Mouse (Mus musculus): Measurements from ENCODE around the gene Tmem184b. TPM values are rescaled to one million over a fixed set of nuclear protein-coding genes. Genes with fewer than 3 reads are reported as not detected.

Gene Tmem184b
- 43.1 and 46.5 TPM in 2 replicates for polyA plus RNA-seq (2015; fragmentation: Nextera tagmentation; extraction: Ambion mirVana)

DNA sequence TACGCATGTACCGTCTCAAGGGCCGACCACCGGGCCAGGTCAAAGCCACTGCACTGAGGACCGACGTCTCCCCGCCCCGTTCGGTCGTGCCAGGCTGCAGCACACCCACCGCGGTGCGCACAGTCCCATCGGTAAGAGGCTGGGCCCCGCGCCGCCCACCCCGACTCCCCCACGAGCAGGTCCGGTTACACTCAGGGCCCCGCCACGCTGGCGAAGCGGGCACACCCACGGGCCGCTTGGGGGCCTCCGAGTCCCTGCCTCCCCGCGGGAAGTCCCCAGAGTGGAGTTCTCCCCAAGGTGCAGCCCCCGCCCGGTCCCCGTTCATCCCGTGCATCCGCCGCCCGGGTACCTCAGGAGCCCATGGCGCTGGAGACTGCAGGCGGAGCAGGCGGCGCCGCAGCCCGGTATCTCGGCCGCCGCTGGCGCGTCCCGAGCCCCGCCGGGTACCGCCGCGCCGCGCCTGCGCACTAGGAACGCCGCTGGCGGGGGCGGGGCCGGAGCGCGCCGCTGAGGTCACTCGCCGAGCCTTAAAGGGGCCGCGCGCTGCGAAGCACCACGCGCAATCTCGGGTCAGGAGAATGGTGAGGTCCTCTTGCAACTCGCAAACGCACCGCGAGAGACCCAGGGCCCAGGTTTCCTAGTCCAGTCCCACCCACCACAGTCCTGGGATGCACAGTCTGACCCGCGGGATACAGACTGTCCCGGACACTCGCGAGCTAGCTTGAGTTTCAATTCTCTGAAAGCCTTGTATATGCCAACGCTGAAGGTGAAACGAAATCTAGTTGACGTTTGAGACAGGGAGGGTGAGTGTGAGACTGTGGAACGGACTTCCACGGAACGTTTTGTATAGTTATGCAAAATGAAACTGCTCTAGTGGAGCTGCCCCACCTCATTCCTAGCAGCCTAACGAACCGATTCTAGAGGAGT lies at the start of gene Tmem184b:
Gene Tmem184b (minus strand): TSS at position 734 of the 927 bp plus-strand sequence.

GRCm38 (mm10) chr15:79346051-79346793 lies 57.1 kb downstream of the Tmem184b start, which contains the start of gene Maff:
TSS of gene Maff (plus strand) at chr15:79346621.

DNA sequence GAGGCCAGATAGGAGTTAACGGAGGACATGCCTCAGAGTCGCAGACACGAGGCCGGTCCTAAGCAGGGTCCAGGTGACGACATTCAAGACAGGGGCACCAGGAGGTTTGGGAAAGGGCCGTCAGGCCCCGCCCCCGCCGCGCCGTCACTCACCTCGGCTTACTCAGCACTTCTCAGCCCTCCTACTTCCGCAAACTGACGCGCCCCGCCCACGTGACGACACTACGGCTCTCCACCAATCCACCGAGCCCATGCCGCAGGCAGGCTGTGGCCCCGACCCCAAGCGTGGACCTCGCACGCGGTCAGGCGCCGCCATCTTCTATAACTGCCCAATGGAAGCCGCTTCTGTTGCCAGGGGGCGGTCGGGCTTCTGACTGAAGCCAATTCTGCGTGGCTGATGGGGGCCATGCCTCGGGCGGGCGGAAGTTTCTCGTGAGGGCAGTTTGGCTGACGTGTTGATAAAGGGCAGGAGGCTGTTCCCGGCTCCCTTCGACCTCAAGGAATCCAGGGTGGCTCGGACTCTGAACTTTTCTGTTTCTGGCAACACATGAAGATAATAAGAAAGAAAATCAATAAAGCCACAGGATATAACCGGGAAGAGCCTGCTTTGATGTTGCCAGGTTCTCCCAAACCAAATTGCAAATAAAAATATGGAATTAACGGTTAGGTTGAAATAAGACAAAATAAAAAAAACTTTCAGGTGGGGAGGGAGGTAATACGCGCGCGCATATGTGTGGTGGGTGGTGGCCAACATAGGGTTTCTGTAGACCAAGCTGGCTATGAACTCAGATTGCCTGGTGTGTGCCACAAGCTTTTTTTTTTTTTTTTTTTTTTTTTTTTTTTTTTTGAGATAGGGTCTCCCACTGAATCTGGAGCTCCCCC lies 75.1 kb downstream of the Tmem184b start, which contains the start of gene Pla2g6:
Gene Pla2g6 (minus strand): TSS at position 333 of the 881 bp plus-strand sequence.

MicroRNA genes within 50 kb of the gene (microRNA counts, 519-probe panel; counts per million panel counts)
- microRNA mmu-miR-1943 = 296 counts per million, percentile 58 among the panel's probes with 10 or more counts

Small RNA genes lying within 50 kb of the gene (microRNA-seq; reads per million reads assigned to microRNA genes)
- gene Mir1943 = 1.3 to 1.7 reads per million in 2 experiments

Other genes starting within 250 kb of the Tmem184b start
- gene Sox10, start 238.3 kb downstream of the Tmem184b start, polyA plus RNA-seq (2015; fragmentation: Nextera tagmentation; extraction: Ambion mirVana) = 4.1 and 4.3 TPM in 2 replicates
- 19.0 and 19.8 TPM in 2 replicates for gene Pick1, start 174.4 kb downstream of the Tmem184b start, polyA plus RNA-seq (2015; fragmentation: Nextera tagmentation; extraction: Ambion mirVana)
- gene Gm49486, start 174.2 kb downstream of the Tmem184b start, polyA plus RNA-seq (2015; fragmentation: Nextera tagmentation; extraction: Ambion mirVana) = 0.64 and 0.83 TPM in 2 replicates
- gene Slc16a8, start 148.8 kb downstream of the Tmem184b start, polyA plus RNA-seq (2015; fragmentation: Nextera tagmentation; extraction: Ambion mirVana) = 0.63 and 1.1 TPM in 2 replicates
- 23.0 and 24.6 TPM in 2 replicates for gene Baiap2l2, start 118.0 kb downstream of the Tmem184b start, polyA plus RNA-seq (2015; fragmentation: Nextera tagmentation; extraction: Ambion mirVana)
- 10.3 and 11.1 TPM in 2 replicates for gene Pla2g6, start 75.2 kb downstream of the Tmem184b start, polyA plus RNA-seq (2015; fragmentation: Nextera tagmentation; extraction: Ambion mirVana)
- 1.4 and 1.7 TPM in 2 replicates for gene Maff, start 56.9 kb downstream of the Tmem184b start, polyA plus RNA-seq (2015; fragmentation: Nextera tagmentation; extraction: Ambion mirVana)
- gene Csnk1e, start 52.0 kb upstream of the Tmem184b start, polyA plus RNA-seq (2015; fragmentation: Nextera tagmentation; extraction: Ambion mirVana) = 63.4 and 64.3 TPM in 2 replicates
- gene Kcnj4, start 101.7 kb upstream of the Tmem184b start, polyA plus RNA-seq (2015; fragmentation: Nextera tagmentation; extraction: Ambion mirVana) = not detected in 2 replicates
- 53.3 and 84.0 TPM in 2 replicates for gene Kdelr3, start 112.8 kb upstream of the Tmem184b start, polyA plus RNA-seq (2015; fragmentation: Nextera tagmentation; extraction: Ambion mirVana)
- gene Ddx17, start 143.2 kb upstream of the Tmem184b start, polyA plus RNA-seq (2015; fragmentation: Nextera tagmentation; extraction: Ambion mirVana) = 15.3 and 15.8 TPM in 2 replicates
- 0.76 and 0.85 TPM in 2 replicates for gene Dmc1, start 201.5 kb upstream of the Tmem184b start, polyA plus RNA-seq (2015; fragmentation: Nextera tagmentation; extraction: Ambion mirVana)

All from skeletal muscle tissue, postnatal 0 days (tissue).